Mouse (Mus musculus): ENCODE data around the gene Kalrn.

Gene Kalrn

DNA sequence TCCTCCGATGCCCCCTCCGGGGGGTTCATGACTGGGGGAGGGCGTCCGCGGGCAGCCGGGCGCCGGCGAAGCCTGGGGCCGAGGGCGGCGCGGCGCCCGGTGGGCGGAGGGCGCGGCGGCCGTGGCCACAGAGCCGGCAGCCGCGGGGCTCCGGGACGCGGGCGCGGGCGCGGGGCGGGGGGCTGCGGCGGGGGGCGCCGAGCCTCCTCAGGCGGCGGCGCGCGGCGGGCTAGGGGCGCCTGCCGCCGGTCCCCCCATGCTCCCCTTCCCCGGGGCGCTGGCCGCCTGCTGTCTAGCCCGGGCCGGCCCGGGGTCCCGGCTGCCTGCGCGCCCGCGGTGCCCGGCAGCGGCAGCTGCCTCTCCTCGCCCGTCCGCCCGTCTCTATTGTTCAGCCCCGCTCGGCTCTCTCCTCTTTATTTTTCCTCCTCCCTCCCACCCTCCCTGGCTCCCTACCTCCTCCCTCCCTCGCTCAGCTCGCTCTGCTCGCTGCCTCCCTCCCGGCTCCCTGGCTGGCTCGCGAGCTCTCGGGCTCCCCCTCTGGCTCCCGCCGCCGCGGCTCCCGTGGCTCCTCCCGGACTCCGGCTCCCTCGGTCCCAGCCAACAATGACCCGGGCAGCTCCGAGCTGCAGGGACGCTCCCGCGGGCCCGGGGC is at the start of gene Kalrn:
TSS of gene Kalrn (minus strand) at position 382 of the 652 bp plus-strand sequence.
- peak; percentile 53 for DNase-seq (ENCODE audit: low read depth, low spot score)

DNA sequence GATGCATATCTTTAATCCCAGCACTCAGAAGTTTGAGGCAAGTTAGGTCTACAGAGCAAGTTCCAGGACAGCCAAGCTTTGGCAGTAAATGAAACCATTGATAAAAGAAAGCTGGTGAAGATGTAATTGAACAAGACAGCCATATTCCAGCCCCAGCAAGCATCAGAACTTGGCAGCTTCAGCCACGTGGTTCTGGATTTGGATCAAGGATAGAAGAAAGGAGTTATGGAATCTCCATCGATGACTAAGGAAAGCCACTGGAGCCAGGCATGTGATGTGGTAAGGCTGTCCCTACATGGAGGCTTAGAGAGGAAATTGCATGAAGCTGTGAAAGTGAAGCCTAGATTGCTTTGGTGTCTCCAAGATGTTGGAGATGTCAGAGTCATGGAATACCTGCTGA is 40.7 kb upstream of the Kalrn start:
- no peak for DNase-seq (ENCODE audit: low read depth, low spot score)

DNA sequence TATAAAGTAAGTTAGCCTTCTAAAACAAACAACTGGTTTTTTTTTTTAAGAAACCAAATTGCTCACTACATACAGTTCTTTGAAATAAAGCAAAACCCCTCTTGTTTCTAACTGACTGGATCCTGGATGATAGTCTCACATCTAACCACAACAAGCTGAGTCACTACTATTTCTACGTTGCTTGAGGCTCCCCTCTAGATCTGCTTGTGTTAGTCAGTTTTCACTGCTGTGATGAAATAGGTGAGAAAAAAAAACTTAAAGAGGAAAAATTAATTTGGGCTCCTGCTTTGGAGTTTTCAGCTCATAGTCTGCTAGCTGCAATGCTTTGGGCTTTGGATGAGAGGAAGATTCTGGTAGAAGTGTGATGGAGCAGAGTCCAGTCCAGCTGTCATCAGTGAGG is 36.8 kb upstream of the Kalrn start:
- no peak for DNase-seq (ENCODE audit: low read depth, low spot score)

DNA sequence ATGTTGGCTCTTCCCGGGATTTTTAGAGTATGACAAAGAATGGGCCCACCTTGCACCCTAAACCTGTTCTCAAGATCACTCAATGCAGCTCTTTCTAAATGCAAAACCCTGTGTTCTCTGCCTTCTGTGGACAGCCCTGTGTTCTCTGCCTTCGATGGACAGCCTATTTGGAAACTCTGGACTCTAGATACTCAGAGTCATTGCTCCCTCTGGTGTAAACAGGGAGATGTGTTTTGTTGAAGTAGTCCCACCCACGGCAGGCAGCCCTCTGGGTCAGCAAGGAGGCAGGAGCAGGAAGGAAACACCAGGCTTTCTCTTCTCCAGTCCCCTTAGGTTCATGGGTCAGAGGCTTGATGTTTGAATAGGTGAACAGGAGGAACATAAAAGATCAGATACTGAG is 32.3 kb upstream of the Kalrn start:
- no peak for DNase-seq (ENCODE audit: low read depth, low spot score)

DNA sequence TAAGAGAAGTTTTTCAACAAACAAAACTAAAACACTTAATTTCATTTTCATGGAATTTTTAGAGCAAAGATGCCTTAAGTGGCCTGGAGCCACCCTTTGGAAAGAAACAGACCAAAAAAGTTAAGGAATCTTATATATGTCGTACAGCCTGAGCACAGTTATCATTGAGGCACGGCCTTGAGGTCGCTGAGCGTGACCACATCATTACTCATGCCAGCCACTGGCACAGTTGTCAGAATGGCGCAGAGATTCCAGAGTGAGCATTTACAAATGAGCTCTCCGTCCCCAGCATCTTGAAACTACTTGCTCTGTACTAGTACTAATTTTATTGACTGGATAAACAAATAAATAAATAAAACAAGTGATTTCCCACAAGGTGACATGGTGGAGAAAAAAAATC is 30.5 kb upstream of the Kalrn start:
- DNase-seq (ENCODE audit: low read depth, low spot score) = no peak

DNA sequence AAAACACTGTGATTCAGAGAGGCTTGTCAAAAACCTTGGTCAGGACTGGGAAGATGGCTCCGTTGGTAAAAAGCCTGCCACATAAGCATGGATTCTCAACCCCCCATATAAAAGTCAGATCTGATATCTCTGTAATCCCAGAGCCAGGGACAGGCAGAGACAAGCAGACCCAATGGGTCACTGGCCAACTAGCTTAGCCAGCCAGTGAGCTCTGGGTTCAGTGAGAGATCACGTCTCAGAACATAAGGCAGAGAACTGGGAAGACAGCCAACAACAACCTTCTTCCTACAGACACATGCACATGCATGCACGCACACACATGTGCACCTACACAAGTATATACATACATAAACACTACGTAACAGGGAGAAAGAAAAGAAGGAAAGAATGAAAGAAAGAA is 29.7 kb upstream of the Kalrn start:
- no peak for DNase-seq (ENCODE audit: low read depth, low spot score)

DNA sequence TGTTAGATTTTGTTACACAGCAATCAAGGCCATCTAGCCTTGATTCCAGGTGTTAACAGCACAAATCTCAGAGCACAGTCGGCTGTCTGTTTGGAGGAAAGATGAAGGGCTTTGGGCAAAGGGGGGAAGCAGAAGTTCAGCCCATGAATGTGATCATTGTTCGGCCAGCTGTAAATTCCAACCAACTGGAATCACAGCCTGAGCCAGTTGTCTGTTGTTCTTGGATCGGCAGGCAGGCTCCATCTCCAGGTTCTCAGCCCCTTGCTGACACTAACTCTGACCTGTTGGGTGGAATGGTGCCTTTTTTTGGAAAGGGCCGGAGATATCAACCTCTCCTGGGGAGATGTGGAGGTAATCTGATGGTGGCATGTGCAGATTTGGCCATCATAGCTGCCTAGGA is 28.6 kb upstream of the Kalrn start:
- DNase-seq (ENCODE audit: low read depth, low spot score) = no peak

DNA sequence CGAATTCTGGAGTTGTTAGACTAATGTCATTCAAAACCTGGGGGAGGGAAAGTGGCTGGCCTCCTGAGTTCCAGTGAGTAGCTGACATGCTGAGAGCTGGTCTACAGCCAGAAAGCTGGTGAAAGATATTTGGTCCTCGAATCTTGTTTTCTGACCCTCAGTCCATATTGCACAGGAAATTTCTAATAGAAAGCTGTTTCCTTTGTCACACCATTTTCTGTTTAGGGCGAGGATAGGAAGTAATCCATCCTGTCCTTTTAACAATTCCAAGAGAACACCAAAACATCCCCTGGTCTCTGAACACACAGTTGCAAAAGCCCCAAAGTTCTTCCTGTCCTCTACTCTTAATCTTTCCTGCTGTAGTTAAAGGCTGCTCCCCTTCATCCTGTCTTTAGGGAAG is 22.0 kb upstream of the Kalrn start:
- DNase-seq (ENCODE audit: low read depth, low spot score) = no peak

DNA sequence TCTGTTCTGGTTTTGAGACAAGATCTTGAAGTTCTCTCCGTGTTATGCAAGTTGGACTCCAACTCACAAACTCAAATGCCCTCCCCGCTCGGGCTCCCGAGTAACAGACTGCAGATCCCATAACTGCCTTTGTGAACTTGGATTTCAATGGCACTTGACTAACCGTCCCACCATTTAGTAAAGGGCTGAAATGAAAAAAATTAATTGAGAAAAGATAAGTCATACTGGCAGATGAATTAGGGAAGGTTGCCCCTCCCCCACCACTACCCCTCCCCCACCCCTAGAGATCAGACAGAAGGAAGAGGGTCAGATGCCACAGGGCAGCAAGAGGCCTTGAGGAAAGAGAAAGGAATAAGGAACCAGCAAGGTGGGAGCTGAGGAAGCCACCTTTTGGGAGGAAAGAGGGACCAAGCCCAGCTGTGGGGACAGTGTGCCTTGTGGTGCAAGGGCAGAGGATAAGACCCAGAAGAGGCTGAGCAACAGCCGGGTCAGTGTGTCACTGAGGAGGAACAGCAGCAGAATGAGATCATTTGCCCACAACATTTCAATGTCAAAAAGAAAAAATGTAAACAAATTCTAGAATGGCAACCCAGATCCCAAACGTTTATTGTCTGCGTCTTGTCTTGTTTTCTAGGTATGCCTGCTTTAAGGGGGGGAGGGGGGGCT is 21.4 kb upstream of the Kalrn start:
- no peak for DNase-seq (ENCODE audit: low read depth, low spot score)

DNA sequence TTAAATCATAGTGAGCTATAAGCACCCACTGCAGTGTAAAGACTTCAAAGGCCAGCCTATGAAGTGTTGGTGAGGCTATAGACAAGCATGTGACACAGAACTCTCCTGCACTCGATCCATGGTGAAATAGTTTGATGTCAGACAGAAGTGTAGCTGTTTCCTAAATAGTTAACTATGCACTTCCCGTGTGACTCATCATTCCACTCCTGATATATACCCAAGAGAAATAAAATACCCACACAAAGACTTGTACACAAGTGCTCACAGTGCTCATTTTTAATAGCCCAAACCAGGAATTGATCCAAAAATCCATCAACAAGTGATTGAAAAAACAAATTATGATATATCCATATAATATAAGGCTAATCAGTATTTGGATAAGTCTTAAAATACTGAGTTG is 19.4 kb upstream of the Kalrn start:
- no peak for DNase-seq (ENCODE audit: low read depth, low spot score)

DNA sequence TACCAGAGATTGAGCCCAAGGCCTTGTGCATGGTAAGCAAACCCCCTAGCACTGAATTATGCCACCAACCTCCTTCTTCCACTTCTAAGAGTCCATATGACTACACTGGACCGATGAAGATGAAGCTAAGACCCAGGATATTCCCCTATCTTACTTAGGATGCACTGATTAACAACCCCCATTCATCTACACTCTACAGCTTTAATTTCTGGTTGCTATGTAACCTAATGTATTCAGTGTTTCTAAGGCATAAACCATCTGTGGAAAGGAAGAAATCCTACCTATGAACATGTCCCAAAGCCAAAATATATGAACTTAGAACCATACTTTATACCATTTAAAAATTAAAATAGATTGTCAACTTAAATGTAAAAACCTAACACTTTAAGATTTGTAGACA is 18.6 kb upstream of the Kalrn start:
- DNase-seq (ENCODE audit: low read depth, low spot score) = no peak

DNA sequence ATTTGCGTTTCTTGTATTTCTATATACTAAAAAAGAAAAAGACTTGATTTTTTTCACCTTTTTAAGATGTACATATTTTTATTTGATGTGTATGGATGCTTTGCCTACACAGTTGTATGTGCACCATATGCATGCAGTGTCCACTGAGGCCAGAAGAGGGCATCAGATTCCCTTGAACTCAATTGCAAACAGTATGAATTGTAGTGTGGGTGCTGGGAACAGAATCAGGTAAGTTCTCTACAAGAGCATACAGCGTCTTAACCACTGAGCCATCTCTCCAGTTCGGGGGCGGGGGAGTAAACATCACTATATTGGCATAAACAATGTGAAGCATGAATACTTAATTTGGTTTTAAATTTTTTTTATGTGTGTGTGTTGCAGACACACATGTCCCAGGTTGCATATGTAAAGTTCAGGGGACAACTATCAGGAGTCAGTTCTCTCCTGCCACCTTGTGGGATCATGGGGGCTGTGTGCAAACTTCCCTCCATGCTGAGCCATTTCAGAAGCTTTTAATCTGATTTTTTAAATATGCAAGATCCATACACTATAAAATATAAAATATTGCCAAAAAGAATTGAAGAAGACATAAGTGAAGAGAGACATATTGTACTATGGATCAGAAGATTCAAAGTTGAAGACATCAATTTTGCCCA is 6.5 kb upstream of the Kalrn start:
- no peak for DNase-seq (ENCODE audit: low read depth, low spot score)

DNA sequence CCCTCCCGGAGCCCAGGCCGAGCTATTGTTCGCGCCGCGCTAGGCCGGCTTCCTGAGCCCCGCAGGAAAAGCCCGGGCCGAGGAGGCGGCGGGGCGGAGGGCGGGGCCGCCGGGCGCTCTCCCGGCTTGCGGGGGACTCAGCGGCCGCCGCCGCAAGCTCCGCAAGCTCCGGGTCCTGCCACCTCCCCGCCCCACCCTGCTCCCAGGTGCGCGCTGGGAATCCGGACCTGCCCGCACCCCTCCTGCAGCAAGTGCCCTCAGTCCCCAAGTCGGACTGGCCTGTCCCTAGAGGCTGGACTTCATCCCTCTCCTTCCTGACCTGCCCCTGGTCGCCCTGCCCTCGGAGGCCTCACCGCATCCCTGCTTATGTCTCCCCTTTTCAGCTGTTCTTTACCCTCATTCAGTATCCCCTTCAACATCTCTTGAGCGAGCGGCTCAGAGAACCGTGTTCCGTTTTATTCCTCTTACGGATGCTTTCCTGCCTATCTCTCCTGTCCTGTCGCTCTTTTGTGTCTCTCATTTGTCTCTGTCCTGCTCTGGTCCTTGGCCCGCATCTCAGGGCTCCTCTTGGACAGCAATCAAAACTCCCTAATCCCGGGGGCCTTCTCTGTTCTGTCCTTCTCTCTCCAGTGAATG is 642 bp upstream of the Kalrn start:
- peak; percentile 5 for DNase-seq (ENCODE audit: low read depth, low spot score)

DNA sequence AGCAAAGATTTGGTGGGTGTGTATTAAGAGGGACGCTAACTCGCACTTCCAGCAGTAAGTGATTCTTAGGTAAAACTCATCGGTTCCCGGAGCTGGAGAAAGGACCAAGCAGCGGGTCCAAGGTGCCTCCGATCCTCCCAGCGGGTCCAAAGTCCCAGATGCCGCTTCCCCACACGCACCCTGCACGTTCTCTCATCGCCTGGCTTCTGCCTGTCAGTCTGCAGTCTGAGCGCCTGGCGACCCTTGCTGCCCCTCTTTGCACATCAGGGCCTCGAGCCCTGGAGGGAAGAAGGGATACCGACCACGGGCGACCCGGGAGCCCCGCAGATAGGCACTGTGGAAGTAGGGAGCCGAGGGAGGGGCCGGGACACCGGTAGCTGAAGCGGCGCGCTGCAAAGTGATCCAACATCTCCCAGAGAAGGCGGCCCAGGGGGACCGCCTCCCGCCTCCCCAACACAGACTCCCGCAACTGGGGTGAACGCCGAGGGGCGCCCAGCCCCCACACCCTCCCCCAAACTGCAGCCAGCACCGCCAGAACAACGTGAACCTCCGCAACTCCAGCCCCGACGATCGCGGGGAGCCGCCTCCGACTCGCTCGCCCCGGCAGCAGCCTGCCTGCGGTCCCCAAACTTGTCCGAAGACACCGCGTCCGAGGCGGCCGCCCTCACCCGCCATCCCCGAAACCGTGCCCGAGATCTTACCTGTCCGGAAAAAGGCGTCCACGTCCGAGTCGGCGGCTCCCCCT is 754 bp downstream of the Kalrn start:
- no peak for DNase-seq (ENCODE audit: low read depth, low spot score)

DNA sequence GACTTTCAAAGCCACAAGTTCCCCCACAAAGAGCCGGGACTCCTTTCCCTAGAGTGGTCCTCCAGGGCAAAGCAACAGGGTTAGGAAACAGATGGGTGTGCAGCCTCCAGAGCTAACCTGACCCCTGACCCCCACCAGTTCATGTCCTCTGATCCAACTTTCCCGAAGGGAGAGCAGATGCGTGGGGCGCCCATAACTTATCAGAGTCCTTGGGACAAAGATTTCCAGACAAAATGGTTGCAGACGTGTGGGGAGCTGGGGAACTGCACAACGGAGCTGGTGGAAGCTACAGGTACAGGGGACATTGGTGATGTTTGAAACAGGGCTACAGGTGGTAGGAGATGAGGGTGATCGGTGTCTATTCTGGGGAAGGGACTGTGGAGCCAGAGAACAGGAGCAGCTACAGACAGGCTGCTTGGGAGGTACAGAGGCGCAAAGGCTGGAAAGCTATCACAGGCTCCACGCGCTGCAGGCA is 1.4 kb downstream of the Kalrn start:
- no peak for DNase-seq (ENCODE audit: low read depth, low spot score)

DNA sequence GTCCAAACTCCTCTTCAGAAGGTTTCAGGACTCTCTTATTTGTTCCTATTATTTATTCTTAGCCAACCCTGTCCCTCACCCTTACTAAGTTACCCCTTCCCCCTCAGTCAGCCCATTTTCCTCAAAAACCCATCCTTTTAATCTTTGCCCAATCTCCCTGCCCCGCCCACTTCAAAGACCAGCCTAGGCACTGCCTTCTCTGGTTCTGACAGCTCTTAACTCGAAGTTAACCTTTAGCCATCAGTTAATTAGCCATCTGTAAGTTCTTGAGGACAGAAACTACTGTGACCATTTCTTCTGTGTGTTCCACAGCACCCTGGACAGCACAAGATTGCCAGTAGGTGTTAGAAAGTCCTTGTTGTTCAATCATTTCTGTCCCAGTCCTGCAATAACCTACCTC is 3.4 kb downstream of the Kalrn start:
- DNase-seq (ENCODE audit: low read depth, low spot score) = no peak

DNA sequence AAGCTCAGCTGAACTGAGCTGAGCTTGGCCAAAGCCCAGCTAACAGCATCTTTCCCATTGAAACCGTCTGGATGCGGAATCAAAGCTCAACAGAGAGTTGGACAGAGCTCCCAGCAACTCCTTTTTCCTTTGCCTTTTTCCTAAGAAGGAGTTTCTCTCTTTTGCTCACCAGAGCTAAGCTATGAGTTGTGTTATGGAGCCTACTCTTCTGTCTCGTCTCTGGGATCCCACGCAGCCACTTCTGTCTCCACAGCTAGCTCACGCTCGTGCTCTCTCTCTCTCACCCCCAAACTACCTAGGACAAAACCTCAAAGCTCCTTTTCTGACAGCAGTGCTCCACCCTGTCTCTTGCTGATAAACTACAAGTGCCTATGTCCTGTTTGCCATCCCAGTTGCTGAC is 4.5 kb downstream of the Kalrn start:
- no peak for DNase-seq (ENCODE audit: low read depth, low spot score)

DNA sequence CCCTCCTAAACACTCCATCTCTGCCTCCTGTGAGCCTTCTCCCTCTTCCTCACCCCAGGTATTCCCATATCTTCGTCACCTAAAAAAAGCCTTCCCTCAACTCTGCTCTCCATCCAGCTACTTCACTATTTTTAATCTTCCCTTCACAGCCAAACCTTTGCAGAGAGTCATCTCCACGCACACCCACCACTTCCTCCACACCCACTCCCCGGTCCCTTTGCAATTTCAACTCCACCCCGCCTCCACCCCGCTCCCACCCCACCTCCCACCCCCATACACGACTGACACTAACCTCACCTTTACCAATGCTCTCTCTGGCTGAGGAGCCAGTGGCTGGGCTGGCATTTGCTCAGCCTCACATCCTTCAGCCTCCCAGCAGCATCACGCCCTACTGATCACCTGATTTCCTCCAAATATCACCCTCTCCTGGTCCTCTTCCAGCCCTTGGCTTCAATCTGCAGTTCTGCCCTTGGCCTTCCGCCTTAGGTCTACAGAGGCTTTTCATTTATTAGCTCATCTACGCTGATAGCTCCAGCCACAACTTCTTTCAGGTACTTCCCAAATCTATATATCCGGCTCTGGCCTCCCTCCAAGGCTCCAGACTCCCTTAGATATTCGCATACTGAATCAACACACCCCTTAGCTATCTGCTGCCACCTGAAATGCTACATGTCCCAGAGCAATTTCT is 9.6 kb downstream of the Kalrn start:
- no peak for DNase-seq (ENCODE audit: low read depth, low spot score)

DNA sequence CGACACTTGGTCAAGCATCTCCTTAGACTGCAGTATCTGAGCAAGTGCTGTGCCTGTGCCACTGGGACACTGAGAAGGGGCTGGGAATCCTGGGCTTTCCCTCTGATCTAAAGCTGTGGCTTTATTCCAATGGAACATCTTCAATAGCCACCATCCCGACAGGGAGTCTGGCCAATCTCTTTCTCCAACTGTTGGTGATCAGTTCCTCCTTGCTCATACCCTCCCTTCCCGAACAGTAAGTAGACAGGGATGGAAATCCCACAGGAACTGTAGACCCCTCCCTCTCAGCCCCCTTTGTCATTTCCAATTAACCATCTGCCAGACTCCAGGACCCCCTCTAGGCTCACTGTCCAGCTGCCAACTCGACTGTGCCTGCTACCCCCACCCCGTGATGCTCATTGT is 11.6 kb downstream of the Kalrn start:
- DNase-seq (ENCODE audit: low read depth, low spot score) = no peak

DNA sequence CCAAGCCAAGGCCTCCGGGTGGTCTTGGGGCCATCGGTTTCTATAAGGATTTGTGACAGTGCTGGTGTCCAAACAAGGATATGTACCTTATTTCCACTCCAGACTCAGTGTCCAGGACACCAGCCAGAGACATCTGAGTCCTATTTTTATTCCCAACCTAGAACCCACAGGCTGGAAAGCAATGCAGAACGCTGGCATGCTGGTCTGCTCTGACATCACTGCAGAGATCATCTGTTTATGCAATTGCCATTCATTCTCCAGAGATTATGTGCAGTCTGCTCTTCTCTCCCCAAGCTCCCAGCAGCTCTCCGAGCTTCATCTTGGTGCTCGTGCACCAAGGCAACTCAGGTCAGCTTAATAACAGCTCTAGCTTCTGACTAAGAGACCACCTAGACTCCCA is 12.5 kb downstream of the Kalrn start:
- DNase-seq (ENCODE audit: low read depth, low spot score) = no peak

DNA sequence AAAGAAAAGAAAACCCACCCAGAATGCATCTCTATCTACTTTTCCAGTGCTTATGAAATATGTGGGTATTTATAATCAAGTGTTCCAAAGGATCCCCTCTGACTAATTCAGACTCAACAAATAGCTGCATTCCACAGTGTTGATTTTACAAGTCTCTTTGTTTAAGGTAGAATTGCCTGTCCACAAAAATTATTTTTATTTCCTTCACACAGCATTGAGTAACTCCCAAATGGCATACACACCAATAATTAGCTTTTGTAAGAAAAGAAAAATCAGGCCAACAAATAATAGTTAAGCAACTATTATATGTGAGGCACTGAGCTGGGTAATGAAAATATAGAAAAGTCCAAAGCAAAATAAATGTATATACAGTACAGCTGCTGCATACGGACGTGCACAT is 12.9 kb downstream of the Kalrn start:
- DNase-seq (ENCODE audit: low read depth, low spot score) = no peak

Data from CD4-positive, CD25-positive, alpha-beta regulatory T cell, adult 2 months (primary cell).